Mouse (Mus musculus) G1E (cell line): Measurements from ENCODE around the gene Polr2g.

Source experiments
- CTCF ChIP-seq: IDR thresholded peaks from 2 replicates; pipeline ENCODE4 v1.5.1; 2012; ENCODE audit warnings: low read depth, low read length, inconsistent platforms, mixed read lengths
- GATA1 ChIP-seq: IDR thresholded peaks from 2 replicates; pipeline ENCODE4 v1.6.1; 2012; ENCODE audit warnings: borderline replicate concordance, low read length, inconsistent platforms, mixed read lengths
- GATA2 ChIP-seq: IDR thresholded peaks from 2 replicates; pipeline ENCODE4 v1.6.1; 2012; ENCODE audit warnings: low read depth, low read length, inconsistent platforms, borderline replicate concordance
- POLR2AphosphoS5 ChIP-seq: IDR thresholded peaks from 2 replicates; pipeline ENCODE4 v1.6.1; 2012; ENCODE audit warnings: low read depth, low read length, inconsistent platforms; ENCODE audit not compliant: insufficient replicate concordance

DNA sequence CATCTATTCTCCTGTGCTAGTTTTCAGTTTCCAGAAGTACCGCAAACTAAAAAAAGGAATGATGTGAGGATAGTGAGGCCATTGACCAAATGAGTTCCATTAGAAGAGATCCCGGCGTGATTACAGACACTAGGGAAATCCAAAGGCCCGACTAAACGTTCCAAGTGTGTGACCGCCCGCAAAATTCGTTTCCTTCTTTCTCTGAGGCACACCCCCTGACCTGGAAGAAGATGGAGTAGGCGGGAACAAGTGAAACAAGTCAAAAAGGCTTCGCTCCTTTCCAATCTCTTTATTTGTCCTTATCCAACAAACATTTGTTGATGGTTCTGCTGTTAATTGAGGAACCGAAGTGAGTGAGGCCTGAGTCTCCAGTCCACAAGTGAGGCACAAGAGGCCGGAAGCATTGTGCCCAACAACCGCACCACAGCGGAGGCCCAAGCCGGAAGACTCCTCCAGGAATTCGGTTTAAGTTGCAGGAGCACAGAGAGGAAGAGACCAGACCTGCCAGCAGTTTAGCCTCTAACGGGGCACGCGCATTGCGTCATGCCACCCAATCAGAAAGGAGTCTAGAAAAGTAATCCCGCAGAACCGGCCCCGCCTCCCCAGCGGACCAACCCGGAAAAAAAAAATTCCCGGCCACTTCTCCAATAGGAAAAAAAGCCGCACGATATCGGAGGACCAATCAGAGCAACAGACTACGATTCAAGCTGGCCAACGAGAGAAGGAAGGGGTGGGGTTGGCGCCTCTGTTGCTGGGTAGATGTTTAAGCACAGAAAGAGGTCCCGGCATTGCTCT, 20.6 kb upstream of the Polr2g start, which contains the start of gene Ttc9c:
- TF ChIP-seq CTCF (no peak), GATA1 (no peak), GATA2 (no peak), POLR2AphosphoS5 (no peak)
